Mouse (Mus musculus) thymus, adult 2 months (tissue): ENCODE measurements around the gene Ripply2.

Source experiments
- CTCF ChIP-seq: fragments of 200-500 bp; IDR thresholded peaks from 2 replicates; pipeline ENCODE4 v1.5.1; 2012; ENCODE audit warnings: mild to moderate bottlenecking, control low read depth, low read length, moderate library complexity, borderline replicate concordance; ENCODE audit not compliant: control insufficient read depth, poor library complexity, insufficient read depth; ENCODE audit errors: extremely low read depth
- POLR2A ChIP-seq: fragments of 200-500 bp; IDR thresholded peaks from 2 replicates; pipeline ENCODE4 v1.6.1; 2012; ENCODE audit warnings: mild to moderate bottlenecking, low read length, control low read depth, moderate library complexity; ENCODE audit not compliant: control insufficient read depth, poor library complexity, insufficient read depth; ENCODE audit errors: extremely low read depth

DNA sequence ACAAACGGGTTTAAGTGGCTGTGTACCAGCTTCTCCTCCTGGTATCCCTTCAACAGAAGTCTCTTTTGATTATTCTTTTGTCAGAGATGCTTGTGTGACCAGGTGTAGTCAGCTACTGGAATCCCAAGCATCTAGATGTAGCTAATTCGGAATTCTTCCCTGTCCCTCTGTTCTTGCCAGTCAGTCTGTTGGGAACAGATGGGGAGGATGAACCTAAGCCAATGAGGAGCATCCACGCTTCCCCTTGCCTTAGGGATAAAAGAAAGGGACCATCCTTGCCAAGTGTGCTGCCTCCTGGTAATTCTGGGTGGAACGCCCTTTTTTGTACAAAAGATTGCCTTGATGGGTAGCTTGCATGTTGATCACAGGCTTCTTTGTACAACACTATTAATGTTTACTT is 41.8 kb upstream of the Ripply2 start:
- no peak for TF ChIP-seq CTCF
- TF ChIP-seq POLR2A, result no peak
